Mouse (Mus musculus): ENCODE measurements around the gene Mrnip.
"Not testable (repeated sequence)": the region's sequence is repeated elsewhere in the genome, so short reads cannot be mapped to it uniquely, and the experiment has no call there.

Mrnip gene

GRCm38 (mm10) chr11:50174111-50174729 lies at the start of gene Mrnip:
Mrnip (plus strand) TSS chr11:50174444.
- not testable (repeated sequence) for DNase-seq

GRCm38 (mm10) chr11:50127781-50128180 lies 46.5 kb upstream of the Mrnip start:
- DNase-seq, result no peak

- peak; percentile 88 to 91 for DNase-seq
Measured at GRCm38 (mm10) chr11:50130811-50131766, 43.2 kb upstream of the Mrnip start, which contains the start of gene Tbc1d9b. Tbc1d9b (plus strand) TSS chr11:50131396.

DNA sequence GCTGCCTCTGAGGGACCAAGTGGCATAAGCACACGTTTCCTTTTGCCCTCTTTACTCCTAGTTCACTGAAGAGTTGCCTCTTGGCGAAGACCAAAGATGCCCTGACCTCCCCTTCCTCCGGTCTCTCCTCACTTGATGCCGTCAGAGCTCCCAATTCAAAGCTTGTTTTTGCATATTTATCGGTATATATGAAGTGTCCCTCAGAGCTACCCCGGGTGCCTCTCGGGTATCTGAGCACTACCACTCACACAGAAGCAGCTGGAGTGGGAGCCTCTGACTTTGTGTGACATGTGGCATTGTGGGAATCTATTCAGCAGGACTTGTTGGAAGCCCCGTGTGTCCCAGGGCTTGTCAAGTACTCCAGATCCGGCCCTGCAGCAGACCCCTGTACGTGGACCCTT lies 42.4 kb upstream of the Mrnip start:
- no peak for DNase-seq

DNA sequence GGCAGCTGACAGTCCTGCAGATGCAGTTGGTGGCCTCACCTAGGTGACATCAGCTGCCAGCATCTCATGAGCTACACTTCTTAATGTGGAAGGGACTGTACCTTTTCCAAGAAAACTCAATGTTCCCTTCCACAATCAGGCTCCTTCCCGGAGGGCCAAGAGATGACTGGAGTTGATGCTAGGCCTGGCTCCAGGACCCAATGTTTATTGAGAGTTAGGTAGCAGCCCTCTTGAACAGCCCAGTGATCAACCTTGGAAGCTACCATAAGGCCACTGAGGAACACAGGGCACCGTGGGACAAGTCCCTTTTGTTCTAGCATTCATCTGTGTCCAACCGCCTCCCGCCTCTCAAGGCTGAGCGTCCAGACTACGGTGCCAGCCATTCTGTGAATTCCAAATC lies 42.0 kb upstream of the Mrnip start:
- DNase-seq, result no peak

GRCm38 (mm10) chr11:50134136-50134859 lies 39.9 kb upstream of the Mrnip start:
- DNase-seq, result no peak

- no peak for DNase-seq
Measured at GRCm38 (mm10) chr11:50138206-50138822, 35.9 kb upstream of the Mrnip start.

DNA sequence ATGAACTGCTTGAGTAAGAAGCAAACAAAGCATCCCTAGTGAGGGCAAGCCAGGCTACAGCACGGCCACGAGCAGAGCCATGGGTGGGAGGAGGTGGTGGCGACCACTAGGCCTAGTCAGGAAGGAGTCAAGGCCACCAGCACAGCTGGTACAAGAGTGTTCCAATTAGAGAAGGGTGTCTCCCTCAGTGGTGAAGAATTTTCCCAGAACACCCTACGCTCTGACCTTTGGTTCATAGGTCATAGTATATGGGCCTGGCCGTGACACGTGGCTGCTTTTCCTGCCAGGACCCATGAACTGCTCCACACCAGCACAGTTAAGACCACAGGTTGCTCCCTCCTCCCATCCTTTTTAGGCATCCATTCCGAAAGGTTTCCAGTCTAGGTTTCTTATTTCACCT lies 34.7 kb upstream of the Mrnip start:
- no peak for DNase-seq

- DNase-seq, result no peak
Measured at GRCm38 (mm10) chr11:50145529-50145928, 28.7 kb upstream of the Mrnip start.

- DNase-seq, result no peak
Measured at GRCm38 (mm10) chr11:50146121-50146520, 28.1 kb upstream of the Mrnip start.

DNA sequence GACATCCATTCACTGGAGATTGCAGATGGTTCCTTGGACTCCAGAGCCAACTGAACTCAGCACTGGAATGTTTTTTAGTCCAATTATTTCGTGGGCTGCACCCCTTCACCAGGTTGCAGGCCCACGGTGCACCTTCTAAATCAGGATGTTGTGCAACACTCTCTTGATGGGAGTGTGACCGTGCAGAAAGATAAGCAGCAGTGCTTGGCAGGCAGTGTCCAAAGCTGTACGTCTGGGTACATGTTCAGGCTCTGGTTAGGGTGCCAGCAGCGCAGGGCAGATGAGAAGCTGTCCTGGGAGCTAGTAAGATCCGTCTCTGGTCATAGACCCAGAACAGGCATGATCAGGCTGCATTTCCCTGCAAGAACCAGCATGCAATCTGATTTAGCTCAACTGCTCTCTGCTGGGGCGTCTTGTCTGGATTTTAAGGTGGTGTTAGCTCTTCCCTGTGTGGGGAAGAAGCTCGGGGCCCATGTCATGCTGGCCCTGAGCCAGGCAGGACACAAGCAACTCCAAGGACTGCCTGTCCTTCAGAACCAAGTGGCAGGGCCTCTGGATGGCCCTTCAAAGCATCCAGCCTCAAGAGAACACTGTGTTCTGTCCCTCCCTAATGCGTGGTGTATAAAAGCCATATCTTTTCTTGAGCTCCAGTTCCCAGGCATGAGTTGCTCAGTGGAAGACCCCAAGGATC lies 26.8 kb upstream of the Mrnip start:
- no peak for DNase-seq

- no peak for DNase-seq
Measured at GRCm38 (mm10) chr11:50147958-50148476, 26.2 kb upstream of the Mrnip start.

DNA sequence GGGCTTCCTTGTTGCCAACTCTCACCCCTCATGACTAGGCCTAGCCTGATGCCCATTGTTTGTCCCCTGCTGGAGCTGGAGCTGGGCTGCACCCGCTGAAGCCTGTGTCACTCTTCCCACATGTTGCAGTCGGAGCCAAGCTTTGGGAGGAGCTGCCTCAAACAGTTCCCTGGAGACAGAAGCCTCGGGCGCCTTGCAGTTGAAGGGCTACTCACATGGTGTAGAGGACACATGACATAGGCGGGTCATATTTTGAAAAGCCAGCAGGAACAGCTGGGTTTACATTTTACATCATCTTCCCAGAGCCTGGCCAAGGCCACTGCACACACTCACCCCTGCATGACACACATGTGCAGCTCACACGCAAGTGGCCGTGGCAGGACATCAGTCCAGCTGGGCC lies 25.0 kb upstream of the Mrnip start:
- no peak for DNase-seq

GRCm38 (mm10) chr11:50149603-50150150 lies 24.6 kb upstream of the Mrnip start:
- DNase-seq, result no peak

DNA sequence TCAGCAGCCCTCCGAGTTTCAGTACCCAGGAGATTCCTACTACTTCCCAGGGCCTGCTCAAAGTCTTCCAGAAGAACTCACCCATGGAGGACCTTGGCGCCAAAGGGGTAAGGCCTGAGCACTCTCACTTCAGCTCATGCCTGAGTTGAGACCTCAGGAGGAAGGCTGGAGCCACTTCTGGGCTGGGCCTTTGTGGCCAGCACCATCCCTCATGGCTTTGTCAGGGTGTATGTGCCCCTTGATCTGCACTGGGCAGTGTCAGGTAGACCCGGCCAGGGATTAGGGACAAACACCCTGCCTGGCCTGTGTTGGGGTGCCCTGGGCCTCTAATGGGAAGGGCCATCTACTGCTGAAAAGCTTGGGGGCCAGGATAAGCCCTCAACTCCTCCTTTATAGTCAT lies 22.9 kb upstream of the Mrnip start:
- no peak for DNase-seq

DNA sequence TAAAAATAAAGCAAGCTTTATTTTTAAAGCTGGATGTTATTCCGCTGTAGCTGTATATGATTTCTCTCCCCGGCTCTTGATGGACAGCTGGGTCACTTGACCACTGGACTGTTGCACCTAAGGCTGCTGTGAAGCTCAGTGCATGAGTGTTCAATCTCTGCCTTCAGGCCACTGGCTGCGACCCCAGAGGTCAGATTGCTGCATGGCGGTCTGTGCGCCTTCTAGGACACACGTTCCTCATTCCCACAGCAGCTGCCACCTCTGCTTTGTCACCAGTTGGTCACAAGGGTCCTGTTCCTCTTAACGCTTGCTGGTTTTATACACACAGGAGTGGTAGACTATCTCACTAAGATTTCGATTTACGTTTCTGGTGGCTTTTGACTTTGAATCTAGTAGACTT lies 20.1 kb upstream of the Mrnip start:
- DNase-seq, result no peak

DNA sequence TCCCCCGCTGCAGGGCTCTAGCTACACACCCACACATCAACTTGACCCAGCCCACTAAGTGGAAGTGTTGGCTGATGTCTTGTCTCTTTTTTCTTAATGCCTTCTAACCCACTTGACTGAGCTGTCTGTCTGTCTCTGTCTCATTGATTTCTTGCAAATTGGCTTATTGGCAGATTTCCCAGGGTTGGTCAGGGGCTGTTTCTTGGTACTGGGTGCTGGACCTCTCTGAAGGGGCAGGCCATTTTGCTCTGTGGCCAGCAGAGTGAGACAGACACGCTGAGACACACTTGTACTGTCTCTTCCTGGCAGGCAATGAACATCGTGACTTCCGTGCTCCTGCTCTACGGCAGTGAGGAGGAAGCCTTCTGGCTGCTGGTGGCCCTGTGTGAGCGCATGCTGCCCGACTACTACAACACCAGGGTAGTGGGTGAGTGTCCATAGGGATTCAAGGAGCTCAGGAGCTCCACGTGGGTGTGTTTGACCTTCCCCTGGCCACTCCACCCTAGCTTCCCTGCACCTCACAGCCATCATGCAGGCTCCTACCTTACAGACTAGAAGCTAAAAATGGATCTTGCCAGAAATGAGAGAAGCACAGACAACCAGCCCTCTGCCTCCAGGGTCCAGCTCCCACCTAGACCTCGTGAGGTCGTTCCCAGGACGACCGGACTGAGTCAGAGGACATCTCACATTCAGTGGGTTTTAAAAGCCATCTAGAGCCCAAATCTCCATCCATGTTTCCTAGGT lies 19.3 kb upstream of the Mrnip start:
- no peak for DNase-seq

DNA sequence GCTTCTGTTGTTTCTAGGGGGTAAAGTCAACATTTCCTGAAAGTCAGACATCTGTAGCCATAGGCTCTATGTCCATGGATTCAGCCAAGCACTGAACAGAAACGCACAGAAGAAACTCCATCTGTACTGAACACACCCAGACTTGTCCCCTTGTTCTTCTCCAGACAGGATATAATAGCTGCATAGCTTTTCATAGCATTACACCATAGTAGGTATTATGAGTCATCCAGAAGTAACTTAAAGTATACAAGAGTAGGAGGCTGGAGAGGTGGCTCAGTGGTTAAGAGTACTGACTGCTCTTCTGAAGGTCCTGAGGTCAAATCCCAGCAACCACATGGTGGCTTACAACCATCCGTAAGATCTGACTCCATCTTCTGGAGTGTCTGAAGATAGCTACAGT lies 18.5 kb upstream of the Mrnip start:
- no peak for DNase-seq

DNA sequence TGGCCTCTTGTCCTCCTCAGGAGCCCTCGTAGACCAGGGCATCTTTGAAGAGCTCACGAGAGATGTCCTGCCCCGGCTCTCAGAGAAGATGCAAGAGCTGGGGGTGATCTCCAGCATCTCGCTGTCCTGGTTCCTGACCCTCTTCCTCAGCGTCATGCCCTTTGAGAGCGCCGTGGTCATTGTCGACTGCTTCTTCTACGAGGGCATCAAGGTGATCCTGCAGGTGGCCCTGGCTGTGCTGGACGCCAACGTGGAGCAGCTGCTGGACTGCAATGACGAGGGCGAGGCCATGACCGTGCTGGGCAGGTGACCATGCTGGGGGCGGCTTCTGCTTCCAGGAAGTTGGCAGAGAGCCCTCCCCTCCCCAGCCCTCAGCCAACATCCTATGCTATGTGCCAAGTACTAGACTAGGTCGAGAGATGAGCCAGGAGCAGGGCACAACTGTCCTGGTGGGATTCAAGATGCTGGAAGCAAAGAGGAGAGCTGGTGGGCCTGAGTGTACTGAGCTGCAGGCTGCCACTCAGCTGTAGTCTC lies 17.5 kb upstream of the Mrnip start:
- DNase-seq, result no peak

- no peak for DNase-seq
Measured at GRCm38 (mm10) chr11:50158346-50158745, 15.9 kb upstream of the Mrnip start.

- DNase-seq, result no peak
Measured at GRCm38 (mm10) chr11:50159347-50159746, 14.9 kb upstream of the Mrnip start.
